Mouse (Mus musculus): ENCODE data around the gene Poc1b. TPM values are rescaled to one million over a fixed set of nuclear protein-coding genes. Genes with fewer than 3 reads are reported as not detected.
A peak's percentile ranks its signal among the peaks of the same experiment; 100 is the strongest.
"Not testable (repeated sequence)": the region's sequence is repeated elsewhere in the genome, so short reads cannot be mapped to it uniquely, and the experiment has no call there.

Gene Poc1b
- polyA plus RNA-seq, 2 experiments from 2014 or later, result 10.0 TPM

DNA sequence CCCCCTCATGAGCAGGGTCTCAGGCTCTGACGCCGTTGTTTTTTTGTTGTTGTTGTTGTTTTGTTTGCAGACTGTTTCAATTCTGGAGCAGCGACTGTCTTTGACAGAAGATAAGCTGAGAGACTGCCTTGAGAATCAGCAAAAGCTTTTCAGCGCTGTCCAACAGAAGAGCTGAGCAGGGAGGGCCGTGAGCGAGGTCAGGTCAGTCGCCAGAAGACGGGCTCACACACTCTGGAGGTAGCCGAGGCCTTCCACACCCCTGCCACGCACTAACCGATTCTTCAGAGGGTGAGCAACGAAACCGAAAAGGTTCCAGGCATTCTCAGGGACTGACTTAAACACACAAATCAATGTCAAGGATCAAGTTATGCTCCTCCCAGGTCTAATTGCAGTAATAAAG is 89.7 kb downstream of the Poc1b start:
- ATAC-seq, result no peak

DNA sequence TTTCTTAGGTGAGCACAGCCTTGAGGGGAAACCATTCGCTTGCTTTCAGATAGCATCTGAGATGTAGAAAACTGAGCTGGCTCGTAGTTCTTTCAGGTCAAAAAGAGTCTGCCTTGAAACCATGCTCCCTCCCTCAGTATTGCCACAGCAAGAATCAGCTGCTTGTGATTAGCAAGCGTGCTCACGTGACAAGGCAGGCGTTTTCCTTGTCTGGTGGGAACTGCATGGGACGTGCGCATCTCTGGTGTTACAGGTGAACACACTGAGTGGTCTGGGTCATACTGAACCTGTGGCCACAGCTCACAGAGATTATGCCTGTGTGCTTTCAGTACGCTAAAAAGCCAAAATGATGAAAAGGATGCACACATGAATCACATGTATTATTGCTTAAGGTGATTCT is 90.3 kb downstream of the Poc1b start:
- no peak for ATAC-seq

DNA sequence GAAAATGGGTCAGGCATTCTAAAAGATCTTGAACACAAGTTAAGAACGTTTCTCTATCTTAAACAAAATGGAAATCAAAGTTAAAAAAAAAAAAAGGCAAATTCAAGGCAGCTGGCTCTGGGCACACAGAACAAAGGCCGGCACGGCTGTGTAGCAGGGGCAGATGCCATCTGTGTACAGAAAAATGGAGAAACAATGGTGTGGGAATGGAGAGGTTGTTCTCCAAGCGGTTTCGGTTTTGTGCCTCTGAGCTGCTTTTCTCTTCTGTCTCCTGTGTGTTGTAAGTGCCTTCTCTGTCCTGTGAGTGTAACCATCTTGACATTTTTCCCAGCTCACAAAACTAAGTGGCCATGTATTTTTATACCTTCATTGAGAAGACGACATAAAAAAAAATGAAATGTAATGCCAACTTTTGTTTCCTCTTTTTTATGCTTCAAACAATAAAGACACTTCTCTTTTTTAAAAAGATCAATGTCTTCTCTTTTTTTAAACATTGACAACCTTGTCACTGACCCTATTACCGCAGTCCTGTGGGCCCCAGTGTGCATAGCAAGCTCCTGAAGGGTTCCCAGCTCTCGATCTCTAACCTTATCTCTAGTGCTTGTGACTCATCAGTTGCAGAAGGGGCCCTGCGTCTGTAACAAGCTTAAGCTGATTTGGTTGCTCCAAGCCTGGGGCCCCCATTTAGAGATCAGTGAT is 90.9 kb downstream of the Poc1b start:
- ATAC-seq, result no peak

DNA sequence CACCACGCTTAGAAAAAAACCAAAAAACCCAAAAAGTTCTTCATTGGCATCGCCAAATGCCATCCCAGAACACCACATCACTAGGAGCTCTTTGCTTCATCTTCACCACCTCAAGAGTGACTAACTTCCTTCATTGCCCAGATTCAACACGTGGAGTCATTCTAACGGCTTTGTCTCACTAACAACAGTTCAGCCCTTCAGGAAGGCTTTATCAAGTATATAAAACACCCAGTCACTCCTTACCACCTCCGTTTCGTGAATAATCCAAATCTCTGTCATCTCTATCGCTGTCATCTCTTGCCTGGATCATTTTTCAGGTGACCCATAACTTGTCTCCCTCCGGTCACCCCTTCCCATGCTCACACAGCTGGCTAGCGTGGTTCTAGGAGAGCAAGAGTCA is 92.1 kb downstream of the Poc1b start:
- no peak for ATAC-seq

DNA sequence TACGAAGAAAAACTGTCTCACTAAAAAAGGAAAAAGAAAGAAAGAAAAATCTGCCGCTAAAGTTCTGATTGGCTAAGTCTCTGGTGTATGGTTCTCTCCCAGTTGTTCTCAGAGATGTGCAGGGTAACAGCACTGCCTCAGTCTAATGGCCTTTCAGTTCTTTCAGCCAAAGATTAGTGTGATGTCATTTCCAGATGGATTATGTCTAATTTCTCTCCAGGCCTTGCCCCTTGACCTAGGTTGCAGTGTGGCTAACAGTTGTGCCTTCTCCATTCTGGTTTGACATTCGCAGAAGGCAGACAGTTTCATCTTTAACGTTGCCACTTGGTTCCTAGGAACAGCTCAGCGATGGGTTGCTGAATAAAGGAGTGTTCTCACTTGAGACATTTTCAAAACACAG is 94.1 kb downstream of the Poc1b start:
- ATAC-seq, result no peak

DNA sequence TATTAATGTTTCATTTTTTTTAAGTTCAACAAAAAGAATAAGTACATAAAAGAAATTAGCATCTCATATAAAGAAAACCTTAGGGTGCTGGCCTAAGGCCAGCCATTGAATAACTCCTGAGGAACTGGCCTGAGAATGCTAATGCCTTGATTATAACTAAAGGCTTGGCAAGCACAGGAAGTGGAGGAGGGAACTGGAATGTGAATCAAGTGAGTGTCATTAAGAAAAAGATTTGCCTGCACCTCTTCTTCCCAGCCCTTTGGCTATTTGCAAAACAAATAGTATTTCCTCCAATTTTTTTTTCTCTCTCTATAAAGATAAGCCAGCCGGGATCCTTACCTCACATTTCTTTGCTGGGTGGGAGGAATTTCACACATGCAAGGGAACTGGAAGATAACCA is 95.0 kb downstream of the Poc1b start:
- no peak for ATAC-seq

DNA sequence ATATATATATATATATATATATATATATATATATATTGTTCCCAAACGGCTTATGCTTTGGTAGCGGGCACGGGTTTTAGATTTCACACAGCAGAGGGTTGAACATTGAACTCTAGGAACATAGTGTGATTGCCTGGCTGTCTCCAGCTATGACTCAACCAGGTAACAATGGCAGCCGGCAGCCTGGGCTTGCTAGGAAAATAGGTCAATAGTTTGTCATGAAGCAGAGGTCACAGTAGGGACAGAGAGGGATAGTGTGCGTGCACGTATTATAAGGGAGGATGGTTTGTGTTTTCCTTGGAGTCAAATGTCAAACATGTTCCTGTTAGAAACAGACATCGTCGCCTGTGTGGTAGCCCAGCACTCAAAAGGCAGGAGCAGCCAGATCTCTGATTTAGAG is 95.5 kb downstream of the Poc1b start:
- no peak for ATAC-seq

DNA sequence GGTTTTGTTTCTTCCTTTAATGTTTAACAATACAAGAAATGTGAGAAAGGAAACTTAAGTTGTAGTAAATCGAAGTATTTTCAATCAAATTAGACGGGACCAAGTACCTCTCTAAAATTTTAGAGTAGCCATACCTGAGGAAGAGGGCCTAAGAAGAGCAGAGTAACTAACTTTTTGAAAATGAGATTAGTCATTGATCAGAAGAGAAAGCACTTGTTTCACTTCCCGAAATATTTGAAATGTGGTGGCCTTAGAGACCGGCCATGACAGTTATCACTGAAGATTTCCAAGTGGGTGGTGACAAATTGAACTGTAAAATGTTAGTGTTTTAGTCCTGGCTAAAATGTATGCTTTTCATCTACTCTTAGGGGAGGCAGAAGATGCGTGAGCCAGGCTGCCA is 96.3 kb downstream of the Poc1b start:
- ATAC-seq, result no peak

DNA sequence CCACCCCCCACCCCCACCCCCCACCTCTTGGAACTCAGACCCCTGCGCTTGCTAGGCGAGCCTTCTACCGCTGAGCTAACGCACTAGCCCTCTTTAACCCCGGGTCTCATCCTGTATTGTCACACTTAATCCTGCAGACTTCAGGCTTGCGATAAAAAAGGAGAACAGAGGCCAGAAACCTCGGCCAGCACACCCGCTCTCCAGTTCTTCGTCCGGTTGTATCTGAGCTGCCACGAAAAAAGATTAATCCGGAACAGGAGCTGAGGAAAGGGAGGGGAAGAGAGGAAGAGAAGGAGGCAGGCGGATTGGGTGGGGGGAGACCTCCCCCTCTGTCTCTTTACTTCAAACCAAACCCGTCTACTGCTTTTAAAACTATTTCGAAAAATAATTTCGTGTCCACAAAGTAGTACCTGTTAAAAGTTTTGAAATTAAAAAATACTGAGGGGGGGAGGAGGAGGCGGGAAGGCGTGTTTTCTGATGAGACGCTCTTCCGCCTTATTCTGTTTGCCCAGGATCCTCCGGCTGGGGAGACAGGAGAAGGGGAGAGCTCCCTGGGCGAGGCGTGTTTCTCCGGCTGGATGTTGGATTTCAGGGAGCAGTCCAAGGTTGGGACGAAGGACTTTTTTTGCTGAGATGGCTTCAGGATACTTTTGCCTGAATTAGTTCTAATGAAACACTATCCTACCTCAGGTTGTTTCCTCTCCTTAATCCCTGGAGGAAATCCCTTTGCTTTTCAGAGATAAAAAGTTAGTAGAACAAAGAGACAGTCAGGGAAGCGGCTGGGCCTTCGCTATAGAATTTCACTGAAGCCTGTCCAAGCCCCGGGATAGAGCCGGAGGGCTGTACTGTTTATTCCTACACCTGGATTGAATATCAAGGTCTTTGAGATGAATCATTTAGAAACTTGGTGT is 97.0 kb downstream of the Poc1b start:
- no peak for ATAC-seq

DNA sequence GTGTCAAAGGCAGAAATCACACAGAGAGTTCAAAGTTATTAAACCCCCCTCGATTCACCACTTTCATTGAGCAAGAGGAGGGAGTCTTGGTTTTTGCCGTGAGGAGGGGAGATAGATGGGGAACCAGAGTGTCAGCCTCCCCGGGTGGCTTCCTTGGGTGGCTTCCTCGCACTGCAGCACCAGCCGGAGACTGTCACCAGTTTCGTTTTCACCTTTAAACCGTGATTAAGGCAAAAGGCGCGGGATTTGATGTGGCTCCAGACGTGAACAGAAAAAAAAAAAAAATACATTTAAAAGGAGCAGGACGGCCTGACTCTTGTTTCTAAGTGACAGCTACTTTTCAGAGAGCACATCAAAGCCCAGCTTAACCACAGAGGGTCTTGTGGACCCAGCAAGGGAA is 97.7 kb downstream of the Poc1b start:
- ATAC-seq, result peak; percentile 98

DNA sequence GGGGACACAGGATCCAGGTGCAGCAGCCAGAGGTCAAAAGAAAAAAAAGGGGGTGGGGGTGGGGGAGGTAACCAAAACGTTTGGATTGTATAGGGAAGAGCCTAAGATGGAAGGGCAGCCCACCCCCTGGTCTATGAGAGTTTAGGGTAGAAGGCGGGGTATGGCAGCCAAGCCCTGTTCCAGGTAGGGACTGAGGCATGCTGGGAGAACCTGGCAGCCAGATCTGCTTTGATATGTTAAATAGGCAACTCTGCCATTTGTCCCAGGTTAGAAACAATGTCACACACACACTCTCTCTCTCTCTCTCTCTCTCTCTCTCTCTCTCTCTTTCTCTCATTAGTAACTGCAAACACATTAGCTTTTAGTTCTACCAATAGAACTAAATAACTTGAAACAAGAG is 100.3 kb downstream of the Poc1b start:
- no peak for ATAC-seq

DNA sequence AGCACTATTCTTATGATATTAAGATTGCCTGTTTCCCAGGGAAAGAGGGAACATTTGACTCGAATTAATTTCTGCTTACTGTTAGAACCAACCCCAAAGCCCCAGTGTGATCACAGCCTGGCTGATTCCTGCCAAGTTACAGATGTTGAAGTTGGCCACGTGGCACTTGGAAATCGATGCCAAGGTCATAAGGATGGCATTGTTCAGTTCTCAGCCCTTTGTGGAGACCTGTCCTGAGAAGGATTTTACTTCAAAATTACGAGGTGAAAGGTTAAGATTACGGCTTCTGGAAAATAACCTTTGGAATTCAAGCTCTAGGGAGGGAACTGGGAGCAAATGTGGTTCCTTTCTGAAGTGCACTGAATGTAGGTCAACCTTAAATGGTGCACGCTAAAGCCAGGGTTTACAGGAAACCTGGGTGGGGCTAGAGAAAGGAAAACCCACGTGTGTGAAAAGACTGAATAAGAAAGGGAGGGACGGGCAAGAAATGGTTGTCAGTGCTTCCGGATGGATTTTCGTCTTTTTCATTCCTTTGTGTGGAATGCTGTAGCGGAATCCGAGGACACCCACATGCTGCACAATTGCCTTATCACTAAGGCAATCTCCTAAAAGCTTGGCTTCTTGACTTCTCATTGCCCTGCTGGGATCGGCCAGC is 102.4 kb downstream of the Poc1b start:
- no peak for ATAC-seq

DNA sequence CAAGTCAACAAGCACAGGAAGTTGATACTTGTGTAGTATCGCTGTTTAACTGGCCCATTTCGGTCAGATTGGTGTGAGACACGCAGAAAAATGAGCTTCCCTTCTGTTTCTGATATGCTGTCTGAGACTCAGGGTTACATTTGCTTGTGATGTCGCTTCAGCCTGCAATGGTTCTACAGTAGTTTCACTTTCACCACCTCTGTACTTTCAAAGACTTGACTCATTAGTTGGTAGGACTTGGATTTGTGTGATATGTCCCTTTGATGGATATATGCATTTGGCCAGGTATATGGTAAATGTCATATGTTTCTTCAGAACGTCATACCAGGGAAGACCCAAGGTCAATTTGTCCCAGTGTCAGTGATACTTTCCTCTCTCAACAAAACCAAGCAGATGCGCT is 104.2 kb downstream of the Poc1b start:
- peak; percentile 84 for ATAC-seq

DNA sequence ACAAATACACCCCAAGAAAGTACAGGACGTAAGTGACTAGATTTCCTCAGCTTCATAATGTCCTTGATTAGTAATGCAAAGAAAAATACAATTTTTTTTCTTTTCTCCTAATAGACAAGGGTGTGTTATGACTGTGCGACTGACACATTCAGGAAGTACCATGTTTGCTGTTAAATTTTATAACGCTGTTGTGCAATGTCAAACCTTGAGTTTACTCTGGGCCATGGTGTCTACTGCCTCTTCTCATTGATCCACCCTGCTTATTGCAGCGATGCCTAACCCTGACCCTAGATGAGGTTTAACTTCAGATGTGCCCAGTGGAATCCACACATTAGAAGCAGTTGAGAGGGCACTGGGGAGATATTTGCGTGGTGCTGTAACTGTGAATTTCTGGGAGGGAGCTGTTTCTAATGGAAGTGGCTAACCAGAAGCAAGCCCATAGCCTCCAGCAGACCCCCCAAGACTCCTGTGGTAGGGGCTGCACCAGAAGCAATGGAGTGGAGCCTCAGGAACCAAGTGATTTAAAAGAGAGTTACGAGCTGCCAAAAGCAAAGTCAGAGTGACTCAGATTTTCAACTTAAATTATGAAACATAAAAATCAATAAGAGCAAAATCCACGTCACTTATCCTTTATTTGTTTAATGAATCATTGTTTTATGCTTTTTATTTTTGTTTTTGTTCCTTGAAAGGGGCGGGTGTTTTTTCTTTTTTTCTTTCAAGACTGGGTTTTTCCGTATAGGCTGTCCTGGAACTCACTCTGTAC is 104.8 kb downstream of the Poc1b start:
- peak; percentile 79 for ATAC-seq

DNA sequence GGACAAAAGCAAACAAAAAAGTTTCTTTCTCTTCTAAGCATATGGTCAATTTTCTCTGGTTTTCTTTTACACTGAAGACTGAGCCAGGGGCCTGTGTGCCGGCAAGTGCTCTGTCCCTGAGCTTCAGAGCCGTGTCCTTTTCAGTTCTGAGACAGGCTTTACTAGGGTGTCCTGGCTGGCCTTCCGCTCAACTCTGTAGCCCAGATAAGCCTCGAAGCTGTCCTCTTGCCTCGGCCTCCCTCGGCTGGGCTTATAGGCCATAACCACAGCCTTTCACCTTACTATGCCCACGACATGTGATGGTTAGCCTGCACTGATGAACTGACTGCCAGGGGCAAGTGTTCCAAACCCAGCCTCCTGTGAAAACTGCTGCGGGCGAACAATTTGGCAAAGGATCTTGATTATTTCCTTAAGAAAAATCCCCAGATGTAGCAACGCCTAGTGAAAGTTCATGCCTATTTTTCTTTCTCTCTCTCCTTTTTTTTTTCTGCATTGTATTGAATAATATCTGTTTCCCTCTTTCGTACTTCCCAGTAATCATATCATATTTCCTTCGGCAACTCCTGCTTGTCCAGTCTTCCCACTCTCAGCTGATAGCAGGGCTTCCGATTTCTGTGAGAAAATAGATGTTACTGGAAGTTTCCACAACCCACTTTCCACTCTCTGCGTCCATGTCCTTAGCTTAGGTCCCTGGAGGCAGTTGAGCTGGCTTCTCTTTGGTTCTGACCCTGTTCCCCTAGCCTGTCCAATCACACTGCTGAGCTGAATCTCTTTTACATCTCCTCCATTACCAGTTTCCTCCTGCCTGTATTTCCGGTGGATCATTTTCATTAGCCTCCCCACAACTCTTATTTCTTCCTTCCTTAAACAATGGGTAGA is 107.8 kb downstream of the Poc1b start:
- ATAC-seq, result no peak

DNA sequence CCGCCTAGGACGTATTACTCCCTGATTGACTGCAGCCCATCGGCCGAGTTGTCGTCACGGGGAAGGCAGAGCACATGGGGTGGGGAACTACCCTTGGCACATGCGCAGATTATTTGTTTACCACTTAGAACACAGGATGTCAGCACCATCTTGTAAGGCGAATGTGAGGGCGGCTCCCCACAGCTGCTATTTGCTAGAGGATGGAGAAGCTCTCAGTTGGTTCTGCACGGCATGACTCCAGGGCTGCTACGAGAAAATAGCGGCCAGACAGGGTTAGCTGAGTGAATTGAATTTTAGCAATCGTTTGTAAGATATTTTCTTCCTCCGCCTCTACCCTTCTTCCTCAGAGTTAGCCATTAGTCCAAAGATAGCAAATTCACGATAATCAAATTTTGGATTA is 109.7 kb downstream of the Poc1b start:
- ATAC-seq, result not testable (repeated sequence)

DNA sequence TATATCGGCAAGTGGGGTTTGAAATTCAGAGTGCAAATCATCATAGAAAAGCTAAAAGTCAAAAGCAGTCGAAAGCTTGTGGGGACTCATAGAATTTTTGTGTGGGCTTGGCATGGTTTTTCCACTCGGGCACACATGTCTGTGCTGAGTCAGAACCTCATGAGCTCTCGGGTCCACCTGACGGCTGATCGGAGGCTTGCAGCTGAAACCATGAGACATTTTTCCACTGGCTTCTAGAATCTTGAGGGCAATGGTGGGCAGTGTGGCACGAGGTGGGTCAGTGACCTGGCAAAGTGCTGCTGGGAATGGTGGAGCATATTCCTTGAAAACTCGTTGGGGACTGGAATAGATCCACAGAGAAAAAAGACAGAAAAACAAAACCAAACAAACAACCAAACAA is 114.7 kb downstream of the Poc1b start:
- ATAC-seq, result peak; percentile 94

DNA sequence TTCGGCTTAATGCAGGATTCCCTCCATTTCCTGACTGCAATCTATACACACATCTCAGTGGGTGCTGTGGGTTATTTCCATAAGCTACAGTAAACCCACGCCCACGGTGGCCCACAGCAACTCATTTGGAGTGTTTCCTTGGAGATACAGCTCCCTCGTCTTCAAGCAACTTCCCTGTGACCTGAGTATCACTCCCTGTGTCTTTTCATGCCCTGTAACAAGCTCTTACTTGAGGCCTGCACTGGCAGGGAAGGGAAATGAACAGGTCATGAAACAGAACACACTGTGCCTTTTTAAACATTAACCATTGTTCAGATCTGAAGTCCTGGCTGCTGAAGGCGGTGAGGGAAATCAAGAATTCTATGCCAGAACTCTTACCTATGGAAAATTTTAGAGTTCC is 115.9 kb downstream of the Poc1b start:
- ATAC-seq, result no peak

DNA sequence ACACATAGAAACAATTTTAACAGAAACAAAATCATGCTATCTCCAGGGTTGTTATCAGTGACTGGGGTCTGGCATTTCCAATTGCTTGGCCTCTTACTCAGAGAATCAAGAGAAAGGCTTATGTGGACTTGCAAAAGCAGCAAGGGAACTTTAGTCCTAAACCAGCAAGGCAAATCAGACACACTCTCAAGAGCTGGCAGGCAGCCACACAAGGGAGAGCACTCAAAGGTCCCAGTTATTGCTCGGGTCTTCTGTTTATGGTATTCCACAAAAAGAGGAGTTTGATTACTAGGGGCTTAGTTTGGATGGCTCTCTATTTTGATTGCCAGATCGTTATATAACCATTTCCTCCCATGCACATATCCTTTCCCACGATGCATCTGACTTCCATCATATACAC is 117.4 kb downstream of the Poc1b start:
- no peak for ATAC-seq

DNA sequence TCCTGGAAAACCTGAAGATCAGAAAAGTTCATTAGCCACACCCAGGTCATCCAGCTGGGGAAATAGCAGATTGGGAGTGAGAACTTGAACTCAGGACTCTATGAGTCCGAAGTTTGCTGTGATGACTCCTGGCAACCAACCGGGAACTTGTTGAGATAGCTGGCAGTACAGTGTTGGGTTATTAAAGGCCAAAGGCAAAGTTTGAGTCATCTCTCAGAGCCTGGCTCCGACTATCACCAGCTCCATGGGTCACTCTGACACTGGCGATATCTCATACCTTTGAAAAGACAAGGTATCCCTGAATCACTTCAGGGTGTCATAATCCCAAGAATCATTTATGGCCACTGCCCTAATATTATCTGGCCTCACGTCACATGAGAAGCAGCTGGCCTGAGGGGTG is 119.9 kb downstream of the Poc1b start:
- no peak for ATAC-seq

DNA sequence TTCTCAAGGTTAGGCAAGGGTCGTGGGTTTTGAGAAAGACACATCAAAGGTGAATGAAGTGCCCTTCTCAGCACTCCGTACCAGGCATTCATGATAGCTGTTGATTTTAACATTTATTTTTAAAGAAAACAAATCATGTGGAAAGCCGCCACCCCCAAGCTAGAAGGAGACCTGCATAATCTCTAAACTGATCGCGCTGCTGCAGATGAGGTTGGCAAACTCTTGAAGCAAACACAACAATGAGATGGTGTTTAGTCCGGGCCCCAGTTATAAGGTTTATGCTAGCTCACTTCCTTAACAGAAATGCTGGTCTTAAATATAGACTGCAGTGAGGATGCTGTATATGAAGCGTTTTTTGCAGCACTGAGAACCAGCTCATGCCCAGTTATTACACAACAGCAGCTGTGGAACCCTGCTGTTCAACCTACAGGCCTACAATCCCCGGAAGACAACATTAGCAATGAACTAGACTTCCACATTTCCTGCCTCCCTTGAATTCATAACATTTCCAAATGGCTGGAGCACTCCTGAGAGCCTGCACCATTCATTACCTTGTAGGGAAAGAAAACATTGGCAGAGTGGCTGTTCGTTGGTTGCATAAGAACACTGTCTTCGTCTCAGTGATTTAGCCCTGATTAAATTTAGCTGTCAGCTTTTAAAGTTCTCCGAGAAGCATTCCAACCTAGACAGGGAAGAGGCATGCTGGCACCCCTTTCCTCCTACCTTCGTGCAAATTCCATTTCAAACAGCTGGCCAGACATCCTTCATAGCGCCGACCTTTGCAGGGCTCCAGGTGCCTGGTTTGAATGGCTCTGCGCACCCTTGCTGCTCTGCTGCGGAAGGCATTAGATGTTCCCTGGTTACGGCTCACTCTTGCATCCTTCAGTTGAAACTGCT is 121.4 kb downstream of the Poc1b start:
- ATAC-seq, result peak; percentile 46

Measured in CD4-positive, CD25-positive, alpha-beta regulatory T cell, adult 4 months (primary cell).